Mouse (Mus musculus) erythroblast, embryonic 14.5 days (primary cell): ENCODE data around the gene Cenpc1.

Source experiments
- GATA1 ChIP-seq: IDR thresholded peaks from 2 replicates; pipeline ENCODE4 v1.6.1; 2012; ENCODE audit warnings: low read length, inconsistent platforms, mixed read lengths
- TAL1 ChIP-seq: IDR thresholded peaks from 3 replicates; pipeline ENCODE4 v1.6.1; 2012; ENCODE audit warnings: low read length, inconsistent platforms, mixed read lengths

DNA sequence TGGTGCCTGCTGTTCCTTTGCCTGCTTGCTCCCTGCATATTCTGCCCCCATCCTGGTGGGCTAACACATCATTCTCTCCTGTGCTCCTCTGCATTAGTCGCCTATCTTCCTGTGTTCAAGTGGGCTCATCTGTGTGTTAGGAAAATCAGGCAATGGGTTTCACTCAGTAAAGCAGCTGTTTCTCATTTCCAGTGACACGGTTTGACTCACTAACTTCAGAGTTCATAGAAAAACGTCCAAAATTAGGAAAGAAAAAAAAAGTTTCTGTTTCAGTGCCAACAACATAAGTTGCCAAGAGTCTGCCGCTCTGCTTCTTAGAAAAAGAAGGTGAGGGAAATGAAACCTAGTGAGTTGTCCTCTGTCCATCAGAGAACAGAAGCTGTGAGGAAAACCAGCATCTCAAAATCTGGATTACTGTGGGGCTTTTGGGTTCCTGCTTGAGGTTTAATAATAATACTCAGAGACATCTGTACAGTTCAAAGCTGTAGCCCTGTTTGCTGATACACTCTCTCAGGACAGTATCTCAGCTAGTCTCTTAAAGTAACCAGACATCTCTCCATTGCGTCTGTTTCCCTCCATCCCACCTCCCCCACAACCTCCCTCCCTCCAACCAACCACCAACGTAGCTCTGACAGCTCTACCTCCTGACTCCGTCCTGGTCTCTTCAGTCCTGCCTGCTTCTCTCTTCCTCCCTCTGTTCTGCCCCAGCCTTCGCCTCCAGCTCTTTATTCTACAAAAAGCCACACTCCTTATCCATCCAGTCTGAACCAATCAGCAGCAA is 87.5 kb downstream of the Cenpc1 start:
- no peak for TF ChIP-seq GATA1
- TF ChIP-seq TAL1 = no peak
